Mouse (Mus musculus) liver, postnatal 0 days (tissue): ENCODE data around the gene Acad12.

ENCODE experiments used
- CTCF ChIP-seq: sonication (generic); IDR thresholded peaks from 2 replicates; pipeline ENCODE4 v1.5.1; 2016; ENCODE audit warnings: antibody characterized with exemption, low read depth
- EP300 ChIP-seq: IDR thresholded peaks from 2 replicates; pipeline ENCODE4 v1.6.1; 2016; ENCODE audit warnings: antibody characterized with exemption, low read depth, mild to moderate bottlenecking

DNA sequence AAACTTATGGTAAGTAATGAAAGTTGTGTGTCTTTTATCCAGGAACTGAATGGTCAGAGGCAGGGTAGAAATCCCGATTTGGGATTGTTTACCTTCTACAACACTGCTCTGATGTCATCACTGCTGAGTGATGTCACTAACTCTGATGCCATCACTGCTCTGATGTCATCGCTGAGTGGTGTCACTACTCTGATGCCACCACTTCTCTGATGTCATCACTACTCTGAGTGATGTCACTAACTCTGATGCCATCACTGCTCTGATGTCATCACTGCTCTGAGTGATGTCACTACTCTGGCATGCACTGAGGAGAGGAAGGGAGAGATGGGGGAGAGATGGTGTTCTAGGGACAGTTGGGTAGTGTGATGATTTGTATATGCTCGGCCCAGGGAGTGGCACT lies 56.3 kb downstream of the Acad12 start:
- TF ChIP-seq EP300: no peak
- TF ChIP-seq CTCF: no peak
